Mouse (Mus musculus) E14TG2a.4 (cell line): ENCODE data around the gene Pilra.

Experiments
- CTCF ChIP-seq: conservative IDR thresholded peaks from 2 replicates; pipeline ENCODE4 v1.5.1; 2014; ENCODE audit warnings: low read length
- NANOG ChIP-seq: IDR thresholded peaks from 2 replicates; pipeline ENCODE4 v1.6.1; 2014; ENCODE audit warnings: borderline replicate concordance, low read length, mixed read lengths

DNA sequence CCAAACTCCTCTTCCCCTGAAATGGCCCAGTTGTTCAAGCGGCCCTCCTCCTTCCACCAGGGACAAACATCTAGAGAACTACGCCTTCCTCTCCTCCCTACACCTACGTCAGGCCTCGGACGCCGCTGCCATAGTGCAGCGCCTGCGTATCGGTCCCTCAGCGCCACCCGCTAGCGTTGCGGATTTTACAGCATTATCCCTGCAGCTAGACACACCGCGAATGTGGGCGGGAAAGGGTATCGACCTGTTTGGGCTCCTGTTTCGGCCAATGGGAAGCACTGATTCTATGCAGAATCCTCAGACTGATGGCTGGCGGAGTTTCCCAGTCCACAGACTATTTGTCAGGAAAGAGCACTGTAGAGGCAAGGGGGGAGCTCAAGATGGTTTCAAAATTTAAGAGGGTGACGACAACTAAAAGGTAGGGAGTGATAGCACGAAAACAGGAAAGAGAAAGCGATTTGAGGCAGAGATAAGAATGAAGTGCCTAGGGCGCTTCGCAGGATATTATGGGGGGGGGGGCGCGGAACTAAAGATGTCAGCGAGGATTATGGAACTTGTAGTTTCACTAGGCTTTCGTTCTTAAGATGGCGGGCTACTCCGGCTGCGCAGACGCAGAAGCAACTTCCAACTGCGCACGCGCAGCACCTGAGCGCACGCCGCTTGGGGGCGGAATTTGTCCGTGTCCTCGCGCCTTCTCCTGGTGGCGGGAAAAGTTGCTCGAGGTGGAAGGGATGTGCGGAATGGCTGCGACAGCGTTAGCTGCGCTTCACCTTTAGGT lies 48.7 kb downstream of the Pilra start, which contains the start of the genes Mepce and Zcwpw1:
- no peak for TF ChIP-seq CTCF
- 0 out of 2 replicates have a peak, but pooled peaks have one; percentile 9 for TF ChIP-seq NANOG
